Mouse (Mus musculus): ENCODE results near the gene Itpr3. TPM values are rescaled to one million over a fixed set of nuclear protein-coding genes. Genes with fewer than 3 reads are reported as not detected.

Gene Itpr3
- polyA plus RNA-seq, 1 experiment from 2014 or later: 1.2 TPM

DNA sequence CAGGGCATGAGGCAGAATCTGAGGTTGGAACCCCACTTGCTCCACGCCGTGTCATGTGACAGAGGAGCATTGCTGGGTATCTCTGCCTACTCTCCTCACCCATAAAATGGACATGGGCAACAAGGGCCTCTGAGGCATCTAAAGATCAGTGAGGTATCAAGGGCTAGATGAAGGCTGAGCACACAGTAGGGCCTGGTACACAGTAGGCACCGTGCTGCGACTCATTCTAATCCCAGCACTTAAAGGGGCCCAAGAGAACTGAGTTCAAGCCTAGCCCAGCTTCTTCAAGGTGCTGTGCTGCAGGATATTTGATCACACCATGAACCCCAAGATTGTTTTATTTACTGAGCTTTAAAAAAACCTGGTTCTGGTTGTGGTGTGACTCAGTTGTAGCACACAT is 26.2 kb upstream of the Itpr3 start:
- Histone ChIP-seq H3K4me3 (ENCODE audit: low read depth, low read length) (no peak overlapping the region), H3K27ac (ENCODE audit: low read depth, low read length) (no peak overlapping the region), H3K36me3 (ENCODE audit: control insufficient read depth, insufficient read depth, low read length) (no peaks in the 10 kb centered on the region), H3K4me1 (ENCODE audit: control insufficient read depth, insufficient read depth, low read length) (peaks cover 11% of the 10 kb centered on the region), H3K27me3 (ENCODE audit: control insufficient read depth, insufficient read depth, low read length) (no peaks in the 10 kb centered on the region), H3K9me3 (ENCODE audit: control insufficient read depth, low read length) (no peaks in the 10 kb centered on the region), H3K9ac (ENCODE audit: low read length) (no peak overlapping the region), H3K4me2 (ENCODE audit: low read depth) (no peak overlapping the region)
- ATAC-seq (ENCODE audit: insufficient read depth, low FRiP score, low TSS enrichment) (no peak), DNase-seq (ENCODE audit: low spot score) (no peak)
- WGBS: 90% methylated on average over 4 of the region's 4 CpGs

DNA sequence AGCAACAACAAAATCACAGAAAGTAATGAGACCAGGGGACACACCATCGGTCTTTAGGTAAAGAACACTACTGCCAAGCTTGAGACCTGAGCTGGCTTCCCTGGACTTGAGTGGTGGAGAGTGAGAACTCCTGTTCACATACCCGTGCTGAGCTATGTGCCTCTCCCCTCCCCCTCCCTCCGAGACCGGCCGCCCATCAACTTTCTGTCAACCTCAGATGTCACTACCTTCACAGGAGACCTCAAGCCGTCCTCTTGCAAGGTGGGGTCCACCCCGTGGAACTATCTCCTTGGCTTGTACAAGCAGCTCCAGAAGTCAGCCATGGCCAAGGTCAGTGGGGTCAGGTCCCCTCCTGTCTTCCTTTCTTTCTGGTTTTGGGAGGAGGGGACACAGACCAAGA is 24.8 kb upstream of the Itpr3 start:
- H3K4me2 ChIP-seq (ENCODE audit: low read depth): no peak overlapping the region
- no peaks in the 10 kb centered on the region for H3K9me3 ChIP-seq (ENCODE audit: control insufficient read depth, low read length)
- H3K4me1 ChIP-seq (ENCODE audit: control insufficient read depth, insufficient read depth, low read length): peaks cover 7% of the 10 kb centered on the region
- ATAC-seq (ENCODE audit: insufficient read depth, low FRiP score, low TSS enrichment): no peak
- no peak overlapping the region for H3K27ac ChIP-seq (ENCODE audit: low read depth, low read length)
- WGBS: 57% methylated on average over 7 of the region's 7 CpGs
- no peak overlapping the region for H3K4me3 ChIP-seq (ENCODE audit: low read depth, low read length)
- DNase-seq (ENCODE audit: low spot score): no peak
- no peak overlapping the region for H3K9ac ChIP-seq (ENCODE audit: low read length)
- no peaks in the 10 kb centered on the region for H3K36me3 ChIP-seq (ENCODE audit: control insufficient read depth, insufficient read depth, low read length)
- no peaks in the 10 kb centered on the region for H3K27me3 ChIP-seq (ENCODE audit: control insufficient read depth, insufficient read depth, low read length)

DNA sequence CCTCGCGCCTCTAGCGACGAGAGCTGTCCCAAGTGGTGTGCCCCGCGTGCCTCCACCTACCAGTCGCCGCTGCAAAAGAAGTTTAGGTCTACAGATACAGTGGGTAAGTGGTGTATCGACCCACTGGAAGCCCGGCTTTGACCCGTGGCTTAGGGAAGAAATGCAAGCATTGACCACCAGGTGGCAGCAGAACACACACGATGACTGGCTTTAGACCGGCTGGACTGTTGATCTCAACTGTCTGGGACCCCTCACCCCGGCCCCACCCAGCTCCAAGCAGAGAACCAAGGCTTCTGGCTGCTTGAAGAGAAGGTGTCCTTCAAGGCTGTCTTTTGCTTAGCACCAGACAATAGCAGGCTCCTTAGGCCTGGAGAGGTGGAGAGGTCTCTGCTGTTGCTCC is 24.2 kb upstream of the Itpr3 start:
- WGBS: 3% methylated on average over 14 of the region's 14 CpGs
- H3K4me1 ChIP-seq (ENCODE audit: control insufficient read depth, insufficient read depth, low read length): peaks cover 2% of the 10 kb centered on the region
- peak overlapping the region; percentile 15; the same call in 1 of the 2 replicates for H3K4me2 ChIP-seq (ENCODE audit: low read depth)
- ATAC-seq (ENCODE audit: insufficient read depth, low FRiP score, low TSS enrichment): 0 out of 2 replicates have a peak, but pooled peaks have one; percentile 22
- no peaks in the 10 kb centered on the region for H3K27me3 ChIP-seq (ENCODE audit: control insufficient read depth, insufficient read depth, low read length)
- H3K9ac ChIP-seq (ENCODE audit: low read length): no peak overlapping the region
- peak; percentile 89 for DNase-seq (ENCODE audit: low spot score)
- H3K9me3 ChIP-seq (ENCODE audit: control insufficient read depth, low read length): no peaks in the 10 kb centered on the region
- no peak overlapping the region for H3K4me3 ChIP-seq (ENCODE audit: low read depth, low read length)
- no peak overlapping the region for H3K27ac ChIP-seq (ENCODE audit: low read depth, low read length)
- no peaks in the 10 kb centered on the region for H3K36me3 ChIP-seq (ENCODE audit: control insufficient read depth, insufficient read depth, low read length)

DNA sequence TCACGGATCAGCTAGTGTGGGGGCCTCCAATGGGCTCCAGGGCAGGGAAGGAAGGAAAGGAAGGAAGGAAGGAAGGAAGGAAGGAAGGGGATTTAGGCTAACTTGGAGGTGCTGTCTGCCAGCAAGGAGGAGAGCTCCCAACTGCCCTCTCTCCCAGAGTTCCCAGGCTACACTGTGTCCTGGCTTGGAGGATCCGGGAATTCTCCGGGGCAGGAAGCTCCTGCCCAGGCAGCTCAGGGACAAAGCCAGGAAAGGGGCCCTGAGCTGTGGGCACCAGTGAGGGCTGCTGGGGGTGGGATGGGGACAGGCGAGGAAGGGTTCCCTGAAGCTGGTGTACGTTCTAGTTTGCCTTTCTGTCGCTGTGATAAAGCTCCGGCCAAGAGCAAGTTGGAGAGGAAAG is 20.6 kb upstream of the Itpr3 start:
- 78% methylated on average over 7 of the region's 7 CpGs for WGBS

DNA sequence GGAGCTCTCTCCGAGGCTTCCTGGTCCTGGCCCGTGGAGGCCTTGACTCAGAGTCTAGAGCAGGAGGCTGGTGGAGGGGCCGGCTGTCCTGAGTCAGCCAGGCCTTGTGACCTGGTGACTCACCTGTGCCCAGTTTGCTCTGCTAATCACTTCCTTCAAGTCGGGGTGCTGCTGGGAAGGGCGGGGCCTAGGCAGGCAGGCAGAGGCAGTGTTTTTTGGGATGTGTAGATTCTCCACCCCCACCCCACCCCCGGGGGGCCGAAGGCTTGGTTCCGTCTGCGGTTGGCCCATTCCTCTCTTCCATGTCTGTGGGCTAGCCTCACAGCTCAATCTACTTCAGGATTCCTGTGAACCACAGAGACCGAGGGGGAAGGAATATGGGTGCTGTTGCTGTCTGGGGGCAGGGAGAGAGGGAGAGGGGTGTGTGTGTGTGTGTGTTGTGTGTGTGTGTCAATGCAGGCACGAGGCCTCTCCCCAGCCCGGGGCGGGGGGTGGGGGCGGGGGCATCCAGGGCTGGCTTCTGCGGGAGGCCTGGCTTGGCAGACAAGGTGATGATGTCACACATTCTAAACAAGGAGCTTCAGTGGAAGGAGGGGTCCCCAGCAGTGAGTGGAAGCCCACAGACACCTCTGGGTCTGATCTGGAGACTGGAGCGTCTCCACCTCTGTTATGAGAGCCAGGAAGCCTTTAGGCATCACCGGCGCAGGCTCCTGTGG is 18.6 kb upstream of the Itpr3 start:
- Histone ChIP-seq H3K4me2 (ENCODE audit: low read depth) (no peak overlapping the region), H3K4me3 (ENCODE audit: low read depth, low read length) (no peak overlapping the region), H3K9me3 (ENCODE audit: control insufficient read depth, low read length) (no peaks in the 10 kb centered on the region), H3K4me1 (ENCODE audit: control insufficient read depth, insufficient read depth, low read length) (peaks cover 18% of the 10 kb centered on the region), H3K9ac (ENCODE audit: low read length) (no peak overlapping the region), H3K27me3 (ENCODE audit: control insufficient read depth, insufficient read depth, low read length) (no peaks in the 10 kb centered on the region), H3K36me3 (ENCODE audit: control insufficient read depth, insufficient read depth, low read length) (no peaks in the 10 kb centered on the region), H3K27ac (ENCODE audit: low read depth, low read length) (no peak overlapping the region)
- DNase-seq (ENCODE audit: low spot score) (no peak), ATAC-seq (ENCODE audit: insufficient read depth, low FRiP score, low TSS enrichment) (no peak)
- WGBS: 51% methylated on average over 18 of the region's 18 CpGs

More for the DNA sequence above, 20.6 kb upstream of the Itpr3 start:
- H3K4me3 ChIP-seq (ENCODE audit: low read depth, low read length): no peak overlapping the region
- H3K9ac ChIP-seq (ENCODE audit: low read length): no peak overlapping the region
- no peak overlapping the region for H3K27ac ChIP-seq (ENCODE audit: low read depth, low read length)
- no peaks in the 10 kb centered on the region for H3K27me3 ChIP-seq (ENCODE audit: control insufficient read depth, insufficient read depth, low read length)
- DNase-seq (ENCODE audit: low spot score): no peak
- H3K9me3 ChIP-seq (ENCODE audit: control insufficient read depth, low read length): no peaks in the 10 kb centered on the region
- peaks cover 15% of the 10 kb centered on the region for H3K4me1 ChIP-seq (ENCODE audit: control insufficient read depth, insufficient read depth, low read length)
- no peak overlapping the region for H3K4me2 ChIP-seq (ENCODE audit: low read depth)
- ATAC-seq (ENCODE audit: insufficient read depth, low FRiP score, low TSS enrichment): no peak
- no peaks in the 10 kb centered on the region for H3K36me3 ChIP-seq (ENCODE audit: control insufficient read depth, insufficient read depth, low read length)

DNA sequence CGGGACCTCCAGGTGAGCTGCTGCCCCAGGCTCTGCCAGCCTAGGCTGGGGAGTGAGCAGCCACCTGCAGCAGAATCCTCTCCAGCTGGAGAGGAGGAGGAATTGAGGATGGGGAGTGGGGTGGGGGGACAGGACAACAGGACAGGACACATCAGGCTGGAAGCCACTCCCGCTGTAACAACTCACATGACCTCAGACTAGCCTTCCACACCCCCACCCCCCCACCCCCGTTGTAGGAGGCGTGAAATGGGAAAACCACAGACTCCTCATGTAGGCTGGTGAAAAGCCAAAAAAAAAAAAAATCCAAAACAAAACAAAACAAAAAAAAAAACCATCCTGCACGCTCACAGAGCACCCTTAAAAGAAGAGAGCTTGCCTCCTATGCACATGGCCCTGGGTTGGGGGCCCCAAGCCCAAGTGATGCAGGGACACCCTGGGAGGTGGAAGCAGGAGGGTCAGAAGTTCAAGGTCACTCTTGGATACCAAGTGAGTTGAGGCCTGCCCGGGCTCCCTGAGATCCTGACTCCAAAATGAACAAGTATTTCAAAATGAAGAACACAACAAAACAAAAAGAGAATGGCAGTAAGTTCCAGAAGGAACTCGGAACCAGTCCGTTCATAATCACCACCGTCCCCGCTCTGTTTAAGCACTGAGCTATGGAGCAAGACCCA is 17.5 kb upstream of the Itpr3 start:
- Histone ChIP-seq H3K27me3 (ENCODE audit: control insufficient read depth, insufficient read depth, low read length) (no peaks in the 10 kb centered on the region), H3K9ac (ENCODE audit: low read length) (no peak overlapping the region), H3K9me3 (ENCODE audit: control insufficient read depth, low read length) (no peaks in the 10 kb centered on the region), H3K36me3 (ENCODE audit: control insufficient read depth, insufficient read depth, low read length) (no peaks in the 10 kb centered on the region), H3K4me2 (ENCODE audit: low read depth) (no peak overlapping the region), H3K4me1 (ENCODE audit: control insufficient read depth, insufficient read depth, low read length) (peaks cover 18% of the 10 kb centered on the region), H3K27ac (ENCODE audit: low read depth, low read length) (no peak overlapping the region), H3K4me3 (ENCODE audit: low read depth, low read length) (no peak overlapping the region)
- WGBS: 62% methylated on average over 10 of the region's 10 CpGs
- DNase-seq (ENCODE audit: low spot score) (no peak), ATAC-seq (ENCODE audit: insufficient read depth, low FRiP score, low TSS enrichment) (no peak)

DNA sequence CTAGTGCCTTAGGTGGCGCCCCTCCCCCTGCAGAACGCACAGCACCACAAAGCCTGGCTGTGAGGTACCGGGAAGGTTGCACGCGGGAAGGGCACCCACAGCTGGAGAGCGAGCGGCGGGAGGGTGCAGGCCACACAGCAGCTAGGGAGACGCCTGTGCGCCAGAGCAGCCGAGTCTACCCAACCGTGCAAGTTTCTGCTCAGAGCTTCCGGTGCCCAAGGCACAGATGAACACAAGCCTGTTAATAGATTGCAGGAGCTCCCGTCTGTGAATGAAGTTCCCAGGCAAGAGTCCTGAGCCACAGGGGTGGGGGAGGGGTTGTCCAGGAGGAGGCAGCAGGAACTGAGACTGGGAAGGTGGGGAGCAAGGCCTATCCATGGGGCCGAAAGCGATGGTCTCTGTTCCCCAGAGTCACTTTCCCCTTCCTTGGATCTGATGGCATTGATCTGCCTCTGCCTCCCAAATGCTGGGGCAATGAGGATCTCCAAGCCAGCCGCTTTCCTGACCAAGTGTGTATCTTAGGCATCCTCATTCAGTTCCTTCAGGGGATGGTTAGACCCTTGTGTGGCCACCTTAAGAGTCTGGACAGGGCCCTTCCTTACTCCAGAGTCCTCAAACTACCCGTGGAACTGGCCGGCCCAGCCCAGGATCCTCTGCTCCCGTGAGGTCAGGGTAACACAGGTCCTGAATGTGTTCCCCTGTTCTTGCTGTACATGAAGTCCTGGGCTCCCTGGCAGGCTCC is 16.6 kb upstream of the Itpr3 start:
- H3K4me1 ChIP-seq (ENCODE audit: control insufficient read depth, insufficient read depth, low read length): peaks cover 18% of the 10 kb centered on the region
- H3K27ac ChIP-seq (ENCODE audit: low read depth, low read length): peak overlapping the region; percentile 56
- H3K4me3 ChIP-seq (ENCODE audit: low read depth, low read length): no peak overlapping the region
- H3K9me3 ChIP-seq (ENCODE audit: control insufficient read depth, low read length): no peaks in the 10 kb centered on the region
- ATAC-seq (ENCODE audit: insufficient read depth, low FRiP score, low TSS enrichment) (no peak), DNase-seq (ENCODE audit: low spot score) (peak; percentile 69)
- peak overlapping the region; percentile 24; the same call in 1 of the 2 replicates for H3K4me2 ChIP-seq (ENCODE audit: low read depth)
- no peaks in the 10 kb centered on the region for H3K36me3 ChIP-seq (ENCODE audit: control insufficient read depth, insufficient read depth, low read length)
- no peaks in the 10 kb centered on the region for H3K27me3 ChIP-seq (ENCODE audit: control insufficient read depth, insufficient read depth, low read length)
- 11% methylated on average over 20 of the region's 20 CpGs for WGBS
- peak overlapping the region; percentile 40 for H3K9ac ChIP-seq (ENCODE audit: low read length)

DNA sequence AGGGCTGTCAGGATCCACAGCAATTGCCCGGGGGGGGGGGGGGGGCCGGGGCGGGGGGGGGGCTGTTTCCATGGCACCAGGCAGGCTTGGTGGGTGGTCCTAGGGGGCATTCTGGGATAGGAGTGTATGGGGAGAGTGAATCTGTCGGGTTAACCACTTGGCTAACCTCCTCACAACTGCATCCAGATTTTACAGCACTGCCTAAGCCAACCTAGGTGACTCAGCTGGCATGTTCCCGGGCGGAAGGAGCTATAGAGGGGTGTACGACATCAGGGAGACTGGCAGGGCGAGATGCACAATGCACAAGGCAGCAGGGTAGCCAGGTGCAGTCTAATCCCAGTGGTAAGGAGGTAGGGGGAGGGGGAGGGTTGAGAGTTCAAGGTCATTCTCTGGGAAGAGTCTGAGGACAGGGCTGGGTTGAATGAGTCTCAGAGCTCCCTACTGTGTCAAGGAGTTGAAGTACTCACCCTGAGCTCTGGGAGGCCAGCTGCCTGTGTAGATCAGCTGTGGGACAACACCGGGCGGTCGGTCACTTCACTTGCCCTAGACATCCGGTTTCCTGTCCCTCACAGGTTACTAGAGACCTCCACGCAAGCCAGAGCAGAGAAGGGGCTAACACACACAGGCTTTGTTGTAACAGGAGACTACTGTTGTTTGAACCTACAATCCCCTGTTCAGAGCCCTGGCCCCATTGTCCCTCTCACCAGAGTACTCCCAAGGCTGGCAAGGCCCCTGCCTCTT is 15.9 kb upstream of the Itpr3 start:
- WGBS: 52% methylated on average over 12 of the region's 13 CpGs
- H3K27ac ChIP-seq (ENCODE audit: low read depth, low read length): peak overlapping the region; percentile 56
- H3K4me1 ChIP-seq (ENCODE audit: control insufficient read depth, insufficient read depth, low read length): peaks cover 18% of the 10 kb centered on the region
- H3K27me3 ChIP-seq (ENCODE audit: control insufficient read depth, insufficient read depth, low read length): no peaks in the 10 kb centered on the region
- no peaks in the 10 kb centered on the region for H3K36me3 ChIP-seq (ENCODE audit: control insufficient read depth, insufficient read depth, low read length)
- ATAC-seq (ENCODE audit: insufficient read depth, low FRiP score, low TSS enrichment) (no peak), DNase-seq (ENCODE audit: low spot score) (no peak)
- no peak overlapping the region for H3K4me2 ChIP-seq (ENCODE audit: low read depth)
- no peaks in the 10 kb centered on the region for H3K9me3 ChIP-seq (ENCODE audit: control insufficient read depth, low read length)
- no peak overlapping the region for H3K4me3 ChIP-seq (ENCODE audit: low read depth, low read length)
- no peak overlapping the region for H3K9ac ChIP-seq (ENCODE audit: low read length)

All from neural tube, embryonic 11.5 days (tissue).